Mouse (Mus musculus): ENCODE measurements around the gene Cpm.

DNA sequence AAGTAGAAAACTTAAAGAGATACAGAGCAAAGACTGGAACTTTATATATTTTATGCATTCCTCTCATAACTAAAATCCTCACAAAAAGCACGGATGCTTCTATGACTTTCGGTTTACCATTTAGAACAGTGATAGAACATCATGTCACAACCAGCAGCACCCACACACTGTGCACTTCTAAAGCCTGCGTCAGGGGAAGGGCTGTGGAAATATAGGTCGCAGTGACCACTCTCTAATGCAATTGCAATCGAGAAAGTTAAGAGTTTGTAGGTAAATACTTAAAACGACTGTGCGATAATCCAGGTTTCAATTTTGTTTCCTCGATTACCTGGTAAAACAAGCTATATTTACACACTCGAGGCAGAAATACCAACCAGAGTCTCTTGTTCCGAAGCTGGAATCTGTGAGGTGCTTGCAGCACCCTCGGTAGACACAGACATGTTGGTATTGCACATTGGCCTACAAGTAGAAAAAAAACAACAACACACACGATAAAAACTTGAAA lies 80.1 kb downstream of the Cpm start:
- TF ChIP-seq CTCF (IDR thresholded peaks at IDR 0.05; ENCODE audit: borderline replicate concordance, insufficient read depth, low read depth, low read length) = no peak
- no peak for TF ChIP-seq POLR2A (IDR thresholded peaks at IDR 0.05; ENCODE audit: borderline replicate concordance, insufficient read depth, low read length)

Measured in cerebellum, adult 2 months (tissue).